Mouse (Mus musculus): ENCODE measurements around the gene Ank2.
"Not testable (repeated sequence)": the region's sequence is repeated elsewhere in the genome, so short reads cannot be mapped to it uniquely, and the experiment has no call there.

Ank2 gene

DNA sequence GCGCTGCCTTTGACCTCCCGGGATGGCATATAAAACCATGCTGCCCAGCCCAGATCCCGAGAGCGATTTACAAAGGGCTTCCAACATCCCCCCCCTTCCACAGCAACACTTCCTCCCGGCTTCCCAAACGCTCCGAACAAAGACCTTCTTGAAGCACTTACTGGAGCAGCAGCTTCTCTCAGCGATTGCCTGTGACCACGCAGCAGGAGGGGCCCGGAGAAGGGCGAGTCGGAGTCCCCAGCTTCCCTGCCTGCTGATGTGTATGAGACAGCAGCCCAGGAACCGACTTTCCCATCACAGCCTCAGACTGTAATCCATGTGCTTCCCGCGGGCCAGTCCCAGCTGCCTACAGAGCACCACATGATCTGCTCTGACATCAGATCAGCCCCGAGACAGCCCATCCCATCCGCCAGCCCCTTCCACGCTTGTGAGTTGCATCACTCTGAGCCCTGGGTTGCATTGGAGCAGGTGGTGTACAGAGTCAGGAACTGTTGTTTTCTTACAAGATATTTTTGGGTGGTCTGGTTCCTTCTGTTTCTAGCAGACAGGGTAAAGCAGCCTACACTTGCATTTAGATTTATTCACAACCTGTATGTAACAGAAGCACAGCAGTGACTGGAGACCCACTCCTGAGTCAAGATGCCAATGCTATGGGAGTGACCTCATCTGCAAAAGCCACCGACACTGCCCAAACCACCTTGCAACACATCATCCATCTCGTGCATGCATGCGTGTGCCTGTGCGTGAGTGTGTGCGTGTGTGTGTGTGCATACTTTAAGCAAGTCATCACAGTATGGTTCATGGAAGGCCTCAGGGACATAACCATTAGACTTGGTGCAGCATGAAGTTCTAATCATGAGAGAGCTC, 90.2 kb downstream of the Ank2 start:
- DNase-seq = peak; percentile 58

DNA sequence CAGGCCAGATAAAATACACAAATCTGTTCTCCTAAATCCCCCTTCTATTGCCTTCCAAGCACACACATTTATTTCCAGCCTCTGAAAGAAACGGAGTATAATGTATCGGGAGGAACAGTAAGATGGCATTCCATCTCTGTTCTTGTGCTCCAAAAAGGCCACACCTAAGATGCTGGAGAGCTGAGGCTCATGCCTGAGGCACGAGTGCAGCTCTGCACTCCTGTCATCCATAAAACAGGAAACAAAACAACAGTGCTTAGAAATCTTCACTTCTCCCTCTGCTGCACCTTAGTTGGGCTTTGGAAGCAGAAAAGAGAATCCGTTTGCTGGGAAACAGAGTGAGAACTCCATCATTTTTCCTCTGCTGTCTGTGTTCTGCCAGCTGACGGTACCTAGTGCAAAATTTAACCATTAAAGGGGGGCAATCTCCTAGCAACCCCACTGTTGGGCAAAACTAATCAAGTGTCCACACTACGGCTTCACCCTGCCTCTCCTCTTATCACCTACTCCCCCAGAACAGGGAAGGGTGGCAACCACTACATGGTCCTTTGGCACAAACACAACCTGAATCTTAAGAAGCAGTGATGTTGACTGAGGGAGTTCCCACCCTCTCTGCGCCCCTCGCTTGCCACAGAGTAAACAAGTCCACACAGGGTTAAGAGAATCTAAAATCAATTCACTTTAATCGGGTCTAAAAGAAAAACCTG, 91.1 kb downstream of the Ank2 start:
- DNase-seq = no peak

DNA sequence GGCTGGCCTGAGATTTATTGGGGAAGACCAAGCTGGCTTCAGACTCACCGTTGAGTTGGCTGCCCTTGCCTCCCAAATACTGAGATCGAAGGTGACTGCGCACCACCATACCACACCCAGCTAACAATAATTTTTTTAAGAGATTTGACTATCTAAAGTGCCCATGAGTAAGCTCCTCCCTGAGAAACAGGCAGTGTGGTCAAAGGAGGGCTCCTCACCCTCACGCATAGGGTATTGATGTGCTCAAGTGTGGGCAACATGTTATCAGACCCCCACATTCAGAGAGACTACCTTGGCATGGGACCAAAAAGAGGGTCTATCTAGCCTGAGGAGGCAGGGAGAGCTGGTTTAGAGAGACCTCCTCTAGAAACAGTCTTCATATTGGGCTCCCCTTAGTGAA, 92.3 kb downstream of the Ank2 start:
- DNase-seq = no peak

DNA sequence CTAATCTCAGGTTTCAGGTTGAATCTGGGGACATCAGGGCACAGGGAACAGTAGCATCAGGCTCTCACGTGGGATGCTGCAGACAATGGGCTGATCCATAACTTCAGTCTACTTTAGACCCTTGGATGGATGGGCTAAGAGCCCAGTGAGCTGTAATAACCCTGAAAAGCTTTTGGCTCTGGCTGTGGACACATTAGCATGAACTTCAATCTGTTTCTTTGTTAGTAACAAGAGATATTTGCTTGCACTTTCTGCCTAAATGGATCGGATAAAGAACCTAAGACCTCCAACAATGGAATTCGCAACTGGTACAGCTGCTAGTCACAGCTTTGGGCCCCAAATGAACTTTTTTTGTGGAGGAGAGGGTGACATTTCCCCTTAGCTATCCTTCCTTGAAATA, 94.8 kb downstream of the Ank2 start:
- no peak for DNase-seq

DNA sequence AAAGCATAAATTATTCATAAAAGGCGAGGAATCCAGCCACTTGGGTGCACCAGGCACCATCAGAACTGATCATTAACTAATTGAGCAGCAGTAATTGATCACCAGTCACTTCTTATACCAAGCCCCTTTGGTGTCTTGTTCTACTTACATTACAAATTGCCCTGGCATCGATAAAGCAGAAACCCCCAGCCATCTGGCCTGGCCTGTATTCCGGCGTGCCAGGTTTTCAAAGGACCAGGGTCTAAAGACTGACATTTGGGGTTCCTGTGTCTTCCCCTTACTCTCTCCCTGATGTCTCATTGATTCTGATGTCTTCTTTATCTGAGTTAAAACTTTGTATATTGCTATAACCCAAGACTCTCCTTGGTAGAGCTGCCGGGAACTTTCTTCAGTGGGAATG, 98.2 kb downstream of the Ank2 start:
- no peak for DNase-seq

DNA sequence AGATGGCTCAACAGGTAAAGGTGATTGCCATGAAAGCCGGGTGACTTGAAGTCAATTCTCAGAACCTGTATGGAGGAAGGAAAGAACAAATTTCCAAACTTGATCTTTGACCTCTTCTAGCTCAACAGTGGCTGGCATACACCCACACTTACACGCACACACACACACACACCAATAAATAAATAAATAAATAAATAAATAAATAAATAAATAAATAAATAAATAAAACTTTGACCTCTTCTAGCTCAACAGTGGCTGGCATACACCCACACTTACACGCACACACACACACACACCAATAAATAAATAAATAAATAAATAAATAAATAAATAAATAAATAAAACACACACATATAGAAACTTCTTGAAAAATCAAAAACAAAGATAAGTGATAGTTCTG, 98.7 kb downstream of the Ank2 start:
- DNase-seq = not testable (repeated sequence)

DNA sequence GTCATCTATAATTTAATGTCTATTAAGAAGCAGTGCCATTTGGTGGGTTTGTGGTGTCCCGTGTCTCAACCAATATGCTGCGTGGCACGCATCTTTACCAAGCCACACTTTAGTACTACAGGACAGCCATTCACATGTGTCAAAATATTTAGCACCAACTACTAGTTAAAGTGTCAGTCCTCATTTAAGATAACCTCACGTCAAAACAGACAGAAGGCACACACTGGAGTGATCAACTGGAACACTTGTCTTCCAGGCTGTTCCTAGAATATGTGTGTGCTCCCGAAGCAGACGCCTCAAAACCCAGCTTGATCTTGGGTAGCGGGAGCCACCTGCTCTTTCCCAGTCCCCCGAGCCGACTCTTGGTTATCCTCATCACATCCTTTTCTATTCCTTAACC, 101.4 kb downstream of the Ank2 start:
- no peak for DNase-seq

DNA sequence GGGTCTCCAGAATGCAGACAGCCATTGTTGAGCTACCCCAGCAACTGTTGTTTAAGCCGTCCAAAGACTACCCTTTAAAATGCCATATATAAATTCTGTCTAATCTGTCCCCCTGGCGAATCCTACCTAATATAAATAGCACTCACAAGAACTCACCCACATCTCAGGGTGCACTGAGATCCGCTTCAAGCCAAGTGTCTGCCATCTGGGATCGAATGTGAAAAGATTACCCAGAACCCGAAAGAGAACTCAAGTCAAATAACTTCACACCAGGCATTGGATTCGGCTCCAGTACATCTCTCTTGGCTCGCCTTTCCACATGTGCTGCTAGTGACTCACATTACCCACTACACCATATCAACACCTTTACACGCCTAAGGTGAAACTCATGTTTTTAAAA, 103.9 kb downstream of the Ank2 start:
- DNase-seq = no peak

DNA sequence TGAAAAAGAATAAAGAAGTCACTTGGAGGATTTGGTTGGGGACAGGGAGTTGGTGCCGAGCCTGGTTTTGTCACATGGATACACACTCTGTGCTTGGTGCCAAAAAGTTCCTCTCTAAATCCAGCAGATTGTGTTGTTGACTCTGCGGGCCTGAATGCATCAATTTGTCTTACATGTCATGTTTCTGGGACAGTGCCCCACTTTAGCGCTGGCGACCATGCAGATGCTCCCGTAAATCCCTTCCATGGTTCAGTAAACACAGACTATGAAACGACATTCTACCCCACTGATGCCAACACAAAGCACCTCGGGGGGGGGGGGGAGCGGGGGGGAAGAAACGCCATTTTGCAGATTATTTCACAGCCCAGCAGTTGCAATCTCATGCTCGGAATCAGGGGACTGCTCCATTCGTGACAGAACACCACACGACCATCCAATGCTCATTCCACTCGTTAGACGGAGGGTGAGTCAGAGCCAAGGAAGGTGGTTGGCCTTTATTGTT, 112.1 kb downstream of the Ank2 start:
- DNase-seq = no peak

DNA sequence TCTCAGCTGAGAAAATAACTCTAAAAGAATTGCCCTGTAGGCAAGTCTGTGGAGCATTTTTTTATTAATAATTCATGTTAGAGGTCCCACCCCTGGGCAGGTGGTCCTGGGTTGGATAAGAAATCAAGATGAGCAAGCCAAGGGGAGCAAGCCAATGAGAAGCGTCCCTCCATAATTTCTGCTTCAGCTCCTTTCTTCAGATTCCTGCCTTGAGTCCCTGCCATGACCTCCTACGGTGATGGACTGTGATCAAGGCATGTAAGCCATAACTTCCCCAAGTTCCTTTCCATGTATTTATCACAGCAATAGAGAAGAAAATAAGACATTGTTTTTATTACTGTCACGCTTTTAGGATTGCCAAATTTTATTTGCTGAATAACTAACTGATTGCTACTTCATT, 115.9 kb downstream of the Ank2 start:
- DNase-seq = no peak

DNA sequence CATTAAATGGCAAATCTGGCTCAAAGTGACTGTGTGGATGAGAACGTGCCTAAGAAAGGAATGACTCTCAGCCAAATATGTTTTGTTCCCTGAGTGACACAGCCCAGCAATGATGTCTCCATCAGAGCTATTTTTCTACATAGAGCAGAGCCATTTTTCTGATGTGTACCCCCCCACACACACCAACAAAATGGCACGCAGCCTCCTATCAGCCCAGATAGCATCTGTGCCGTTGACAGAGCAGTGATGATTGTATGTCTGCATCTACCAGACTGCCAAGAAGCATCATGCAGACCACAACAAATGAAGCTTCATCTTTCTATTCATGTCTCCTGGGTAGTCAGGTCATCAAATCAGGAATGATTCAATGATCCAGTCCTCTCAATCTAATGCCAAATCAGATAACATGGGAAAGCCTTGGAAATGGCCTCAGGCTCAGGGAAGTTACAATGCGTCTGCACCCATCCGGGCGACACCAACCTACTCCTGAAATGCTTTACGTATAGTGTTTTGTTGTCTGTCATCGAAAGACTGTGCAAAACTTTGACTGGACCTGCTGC, 122.2 kb downstream of the Ank2 start:
- no peak for DNase-seq

DNA sequence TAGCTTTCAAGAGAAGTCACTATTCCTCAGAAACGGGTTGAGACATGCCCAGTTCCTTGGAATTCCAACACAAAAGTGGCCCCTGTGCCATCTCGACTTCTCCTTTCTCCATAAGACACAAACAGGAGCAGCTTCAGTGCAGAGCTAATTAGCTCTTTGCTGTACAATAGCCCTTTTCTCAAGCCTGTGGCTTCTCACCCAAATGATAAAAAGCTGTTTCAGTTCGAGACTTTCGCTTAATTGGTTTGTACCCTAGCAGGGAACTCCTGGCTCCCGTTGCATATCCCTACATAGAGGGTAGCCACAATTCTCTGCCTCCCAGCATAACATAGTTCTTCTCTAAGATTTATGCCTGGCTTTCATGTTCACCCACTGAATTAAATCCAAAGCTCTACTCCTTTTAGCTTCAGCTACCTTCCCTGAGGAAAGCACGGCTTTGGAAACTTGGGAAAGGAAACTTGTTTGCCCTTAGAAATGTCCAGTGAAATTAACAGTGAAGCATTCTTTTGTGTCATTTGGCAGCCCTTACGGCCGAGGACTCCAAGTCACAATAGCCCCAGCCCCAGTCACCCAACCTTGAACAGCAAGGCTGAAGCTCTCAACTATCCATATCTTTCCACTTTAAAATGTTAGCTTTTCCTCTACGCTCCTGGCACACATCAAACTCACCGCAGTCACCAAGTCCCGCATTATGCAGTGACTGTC, 123.0 kb downstream of the Ank2 start:
- DNase-seq = no peak

DNA sequence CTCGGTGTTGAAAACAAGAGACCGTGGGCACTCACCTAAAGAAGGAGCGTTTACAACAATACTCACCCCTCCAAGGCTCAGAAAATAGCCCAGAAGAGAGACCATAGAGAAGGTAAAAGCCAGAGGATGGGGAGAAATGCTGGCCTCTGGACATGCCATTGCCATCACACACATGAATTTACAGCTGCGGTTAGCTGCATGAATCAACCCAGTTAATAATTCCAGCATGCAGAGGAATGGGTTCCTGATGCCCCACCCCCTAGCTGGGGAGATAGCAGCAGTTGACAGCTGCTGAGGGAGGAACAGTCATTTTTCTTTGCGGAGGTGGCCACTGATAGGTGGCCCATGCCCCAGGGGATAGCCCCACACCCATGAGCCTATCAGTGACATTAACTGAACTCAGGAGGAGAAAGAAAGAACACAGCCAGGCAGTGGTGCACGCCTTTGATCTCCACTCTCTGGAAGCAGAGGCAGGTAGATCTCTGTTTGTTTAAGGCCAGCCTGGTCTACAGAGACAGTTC, 124.9 kb downstream of the Ank2 start:
- no peak for DNase-seq

DNA sequence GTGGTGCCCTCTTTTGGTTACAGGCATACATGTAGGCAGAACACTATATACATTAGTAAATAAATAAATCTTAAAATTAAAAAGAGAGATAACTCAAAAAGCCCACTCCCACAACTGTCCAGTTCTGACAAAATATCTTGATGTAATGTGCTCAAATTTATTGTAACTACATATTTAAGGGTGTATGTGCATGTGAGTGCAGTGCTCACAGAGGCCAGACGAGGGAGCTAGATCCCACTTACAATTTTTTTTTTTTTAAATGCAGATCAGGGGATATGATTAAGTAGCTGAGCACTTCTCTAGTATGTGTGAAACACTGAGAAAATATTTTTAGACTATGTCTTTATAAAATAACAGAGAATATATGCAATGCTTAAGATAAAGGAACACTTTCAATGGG, 127.4 kb downstream of the Ank2 start:
- no peak for DNase-seq

DNA sequence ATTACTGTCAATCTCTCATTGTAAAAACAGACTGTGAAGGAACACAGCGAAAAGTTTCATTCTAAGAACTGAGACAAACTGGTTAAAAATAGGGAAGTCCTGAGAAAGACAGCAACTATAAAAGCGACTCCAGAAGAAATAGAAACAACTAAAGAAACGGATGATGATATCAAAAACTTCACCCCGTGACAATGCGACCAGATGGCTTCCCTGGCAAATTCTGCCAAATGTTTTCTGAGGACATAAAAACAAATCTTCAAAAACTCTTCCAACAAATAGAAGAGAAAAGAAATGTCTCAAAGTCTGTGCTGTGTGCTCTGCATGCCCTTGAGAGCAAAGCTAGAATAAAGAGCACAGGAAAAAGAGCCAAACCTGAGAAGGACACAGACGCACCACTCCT, 129.6 kb downstream of the Ank2 start:
- DNase-seq = no peak

DNA sequence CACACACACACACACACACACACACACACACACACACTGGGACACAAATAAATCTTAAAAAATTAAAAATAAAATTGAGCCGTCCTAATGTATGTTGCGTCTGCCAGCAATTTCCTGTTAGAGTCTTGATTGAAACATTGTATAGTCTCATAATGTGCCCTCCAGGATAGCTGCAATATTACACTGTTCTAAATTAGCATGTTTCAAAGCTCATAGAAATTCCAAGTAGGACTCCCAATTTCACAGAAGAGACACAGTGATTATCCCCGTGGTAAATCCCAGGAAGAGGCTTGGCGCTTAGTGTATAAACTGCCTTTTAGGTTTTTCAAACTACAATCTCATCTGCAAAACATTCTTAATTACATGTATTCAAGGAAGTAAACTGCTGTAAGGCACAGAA, 131.7 kb downstream of the Ank2 start:
- DNase-seq = no peak

DNA sequence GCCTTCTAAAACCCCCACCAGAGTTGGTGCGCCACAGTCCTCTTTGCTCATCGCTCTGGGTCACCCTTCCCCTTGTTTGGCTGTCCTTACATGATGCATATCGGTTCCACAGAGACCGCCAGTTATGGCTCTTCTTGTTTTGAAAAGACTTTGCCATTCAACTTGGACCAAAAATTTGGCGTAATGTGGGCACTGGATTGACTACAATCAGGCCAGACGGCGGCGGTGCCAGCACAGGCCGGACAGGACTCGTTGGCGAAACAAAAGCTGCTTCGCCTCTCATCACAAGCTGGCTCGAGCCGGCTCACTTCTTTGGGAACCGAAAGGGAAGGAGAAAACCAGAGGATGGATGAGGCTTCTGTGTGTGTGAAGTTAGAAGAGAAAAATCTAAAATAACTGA, 135.6 kb downstream of the Ank2 start:
- DNase-seq = no peak

DNA sequence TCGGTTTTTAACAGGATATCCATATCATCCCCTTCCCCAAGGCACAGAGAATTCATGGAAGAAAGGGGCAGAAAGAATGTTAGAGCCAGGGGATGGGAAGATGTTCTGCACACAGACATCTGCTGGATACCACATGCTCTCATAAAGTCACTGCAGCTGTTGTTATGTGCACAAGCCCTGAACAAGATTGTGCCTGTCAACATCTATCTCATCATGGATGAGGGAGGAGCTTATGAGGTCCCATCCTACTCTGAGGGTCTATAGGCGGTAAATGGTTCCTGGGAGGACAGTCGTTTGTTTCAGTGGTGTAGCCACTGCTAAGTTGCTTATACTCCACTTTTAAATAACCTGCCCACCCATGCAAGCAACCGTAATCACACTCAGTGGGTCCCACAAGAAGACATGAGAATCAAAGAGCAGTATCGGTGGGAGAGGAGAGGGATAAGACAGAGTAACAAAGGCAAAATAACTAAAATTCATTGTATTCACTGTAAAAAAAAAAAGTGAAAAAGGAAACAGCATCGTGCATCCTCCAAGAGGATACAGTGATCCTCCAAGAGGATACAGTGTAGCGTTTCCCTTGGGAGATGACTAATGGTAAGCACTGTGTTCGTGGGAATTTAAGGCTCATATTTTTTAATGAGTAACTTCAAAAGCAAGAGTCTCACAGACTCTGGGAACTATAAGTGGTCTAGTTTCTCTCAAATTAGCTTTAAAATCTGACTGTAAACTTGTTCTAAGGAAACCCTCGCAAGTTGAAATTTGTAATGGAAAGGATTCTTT, 136.3 kb downstream of the Ank2 start:
- no peak for DNase-seq

DNA sequence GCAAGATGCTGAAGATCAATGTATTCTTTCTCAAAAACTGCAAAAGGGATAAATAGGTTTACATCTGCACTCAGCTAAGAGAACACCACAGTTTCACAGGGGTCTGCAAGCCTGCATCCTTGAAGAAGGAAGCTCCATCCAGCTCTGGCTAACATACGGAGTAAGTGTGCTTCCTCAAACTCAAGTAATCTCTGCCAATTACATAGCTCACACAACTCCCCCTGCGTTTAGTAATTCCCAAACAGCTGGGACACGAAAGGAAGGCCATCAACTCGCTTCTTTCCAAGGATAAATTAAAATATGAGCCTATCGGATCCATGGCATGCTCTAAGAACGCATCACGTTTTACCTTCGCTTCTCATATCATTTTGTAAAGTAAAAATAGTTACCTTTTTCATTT, 137.3 kb downstream of the Ank2 start:
- DNase-seq = no peak

DNA sequence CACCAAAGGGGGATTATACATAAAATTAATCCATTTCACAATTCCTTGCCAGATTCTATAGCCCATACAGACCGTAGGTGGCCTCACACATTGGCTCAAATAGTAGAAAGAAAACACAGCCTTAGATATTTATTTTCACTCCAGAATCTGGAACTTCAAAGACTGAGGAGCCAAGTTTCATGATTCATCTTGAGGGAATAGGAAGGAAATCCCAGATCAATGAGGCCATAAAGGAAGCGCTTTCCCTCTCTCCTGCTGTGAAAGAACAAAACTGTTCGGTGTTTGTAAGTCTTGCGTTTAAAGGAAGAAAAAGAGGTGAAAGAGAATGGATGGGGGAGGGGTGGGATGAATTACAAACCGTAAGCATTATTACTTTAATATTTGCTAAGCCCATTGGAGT, 137.8 kb downstream of the Ank2 start:
- DNase-seq = no peak

DNA sequence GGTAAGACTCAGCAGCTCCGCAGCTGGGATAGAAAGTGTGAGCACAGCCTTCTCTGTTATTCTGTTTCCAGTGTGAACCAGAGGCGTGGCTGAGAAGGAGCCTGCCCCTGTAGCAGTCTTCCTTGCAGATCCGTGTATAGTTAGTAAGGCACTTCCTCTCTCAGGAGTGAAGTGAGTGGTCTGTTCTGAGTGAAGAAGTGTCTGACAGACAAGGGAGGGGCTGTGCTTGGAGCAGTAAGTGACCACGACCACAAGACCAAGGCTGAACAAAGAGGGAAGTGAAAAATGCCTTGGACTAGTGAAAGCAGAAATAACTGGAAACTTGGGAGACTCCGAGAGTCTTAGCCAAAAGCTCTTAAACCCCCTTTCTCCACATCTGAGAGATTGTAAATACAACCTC, 143.9 kb downstream of the Ank2 start:
- DNase-seq = no peak
